Mouse (Mus musculus): ENCODE results near the gene Adam8. TPM values are rescaled to one million over a fixed set of nuclear protein-coding genes. Genes with fewer than 3 reads are reported as not detected.

The Adam8 gene
- total and polyA plus RNA-seq, 3 experiments, result 0.26 to 9.1 (median 0.73) TPM

- Histone ChIP-seq H3K27me3 (ENCODE audit: control insufficient read depth, insufficient read depth, low read length) (no peaks in the 10 kb centered on the region), H3K9ac (ENCODE audit: low read depth, low read length) (no peak overlapping the region), H3K27ac (no peak overlapping the region), H3K4me1 (ENCODE audit: control insufficient read depth, insufficient read depth, low read length) (peaks cover 3% of the 10 kb centered on the region), H3K36me3 (ENCODE audit: control insufficient read depth, insufficient read depth, low read length) (no peaks in the 10 kb centered on the region), H3K79me2 (replicated peaks; ENCODE audit: control insufficient read depth, insufficient read depth, low read length) (no peaks in the 10 kb centered on the region), H3K4me3 (no peak overlapping the region)
- 45% methylated on average over 5 of the region's 5 CpGs for WGBS
- no peak for DNase-seq
- no peak for TF ChIP-seq EP300 (IDR thresholded peaks at IDR 0.05; ENCODE audit: insufficient read depth, low read depth, low read length)
- no peak for TF ChIP-seq POLR2A (IDR thresholded peaks at IDR 0.05; ENCODE audit: insufficient read depth, low read depth, low read length)
- TF ChIP-seq CTCF (IDR thresholded peaks at IDR 0.05), result no peak
- intact Hi-C loops (cut with DNase I), result no loop called here
These were observed 16.9 kb downstream of the Adam8 start for GRCm38 (mm10) chr7:139975471-139975870.

- intact Hi-C loops (cut with DNase I), result no loop called here
- 56% methylated on average over 10 of the region's 10 CpGs for WGBS
- TF ChIP-seq EP300 (IDR thresholded peaks at IDR 0.05; ENCODE audit: insufficient read depth, low read depth, low read length) (0 out of 2 replicates have a peak, but pooled peaks have one; percentile 16), CTCF (IDR thresholded peaks at IDR 0.05) (no peak), POLR2A (IDR thresholded peaks at IDR 0.05; ENCODE audit: insufficient read depth, low read depth, low read length) (no peak)
- Histone ChIP-seq H3K4me1 (ENCODE audit: control insufficient read depth, insufficient read depth, low read length) (peaks cover 3% of the 10 kb centered on the region), H3K9ac (ENCODE audit: low read depth, low read length) (no peak overlapping the region), H3K36me3 (ENCODE audit: control insufficient read depth, insufficient read depth, low read length) (no peaks in the 10 kb centered on the region), H3K4me3 (no peak overlapping the region), H3K27ac (no peak overlapping the region), H3K27me3 (ENCODE audit: control insufficient read depth, insufficient read depth, low read length) (no peaks in the 10 kb centered on the region), H3K79me2 (replicated peaks; ENCODE audit: control insufficient read depth, insufficient read depth, low read length) (no peaks in the 10 kb centered on the region)
- DNase-seq, result peak in 1 of 2 experiments; percentile 25
These were observed 18.1 kb downstream of the Adam8 start for GRCm38 (mm10) chr7:139974307-139974706.

DNA sequence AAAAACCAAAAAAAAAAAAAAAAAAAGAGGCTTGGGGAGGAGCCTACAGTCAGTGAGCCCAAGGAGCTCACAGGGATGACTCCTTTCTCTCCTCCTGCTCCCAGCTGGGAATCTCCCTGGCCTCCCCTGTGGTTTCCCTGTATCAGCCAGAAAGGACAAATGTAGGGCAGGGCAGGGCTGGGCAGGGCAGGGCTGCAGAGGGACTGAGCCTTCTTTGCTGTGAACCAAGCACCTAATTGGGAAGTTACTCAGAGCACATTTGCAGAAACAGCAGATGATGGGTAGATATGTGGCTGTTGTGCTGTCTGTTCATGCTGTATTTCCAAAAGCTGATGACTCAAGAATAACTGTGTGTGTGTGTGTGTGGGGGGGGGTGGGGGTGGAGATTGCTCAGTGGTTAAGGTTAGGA lies 19.4 kb downstream of the Adam8 start:
- H3K4me1 ChIP-seq (ENCODE audit: control insufficient read depth, insufficient read depth, low read length), result no peaks in the 10 kb centered on the region
- no peak for TF ChIP-seq POLR2A (IDR thresholded peaks at IDR 0.05; ENCODE audit: insufficient read depth, low read depth, low read length)
- TF ChIP-seq CTCF (IDR thresholded peaks at IDR 0.05), result no peak
- H3K4me3 ChIP-seq, result no peak overlapping the region
- no peaks in the 10 kb centered on the region for H3K79me2 ChIP-seq (replicated peaks; ENCODE audit: control insufficient read depth, insufficient read depth, low read length)
- no peaks in the 10 kb centered on the region for H3K27me3 ChIP-seq (ENCODE audit: control insufficient read depth, insufficient read depth, low read length)
- H3K36me3 ChIP-seq (ENCODE audit: control insufficient read depth, insufficient read depth, low read length), result no peaks in the 10 kb centered on the region
- H3K27ac ChIP-seq, result no peak overlapping the region
- no peak overlapping the region for H3K9ac ChIP-seq (ENCODE audit: low read depth, low read length)
- intact Hi-C loops (cut with DNase I), result no loop called here
- no peak for DNase-seq

DNA sequence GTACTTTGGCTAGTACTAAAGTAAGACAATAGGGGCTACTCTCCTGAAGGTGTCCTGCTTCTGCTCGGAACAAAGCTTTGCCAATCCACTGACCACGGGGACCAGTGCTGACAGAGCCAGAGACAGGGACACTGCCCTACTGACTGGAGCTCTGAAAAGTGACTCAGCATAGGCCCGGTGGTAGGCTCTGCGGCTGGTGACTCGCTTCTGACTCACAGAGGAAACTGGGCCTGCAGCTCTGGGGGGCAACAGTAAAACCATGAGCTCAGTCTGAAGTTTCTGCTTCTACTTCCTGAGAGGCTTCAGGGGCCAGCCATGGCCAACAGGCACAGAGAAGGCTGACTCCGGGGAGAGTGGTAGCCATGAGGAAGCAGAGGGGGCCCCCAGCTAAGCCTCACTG lies 20.9 kb downstream of the Adam8 start:
- intact Hi-C loops (cut with DNase I), result no loop called here
- 40% methylated on average over 6 of the region's 6 CpGs for WGBS
- no peak overlapping the region for H3K9ac ChIP-seq (ENCODE audit: low read depth, low read length)

DNA sequence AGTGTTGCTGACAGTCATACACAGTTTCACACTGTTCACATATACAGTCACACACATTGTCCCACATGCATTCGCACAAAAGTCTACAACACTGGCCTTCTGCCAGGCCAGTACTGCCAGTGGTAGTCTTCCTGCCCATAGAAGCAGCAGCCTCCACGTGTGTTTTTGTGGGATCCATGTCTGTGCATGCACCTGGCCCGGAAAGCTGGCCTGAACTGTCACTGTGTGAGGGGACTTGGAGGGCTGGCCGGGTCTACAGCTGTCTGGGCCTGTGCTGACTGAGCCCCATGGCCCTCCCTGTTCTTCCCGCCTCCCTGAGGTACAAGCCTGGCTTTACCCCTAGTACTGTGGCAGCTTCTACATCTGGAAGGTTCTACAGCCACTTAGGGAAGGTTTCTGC lies 21.4 kb downstream of the Adam8 start:
- no peak overlapping the region for H3K9ac ChIP-seq (ENCODE audit: low read depth, low read length)
- no peaks in the 10 kb centered on the region for H3K79me2 ChIP-seq (replicated peaks; ENCODE audit: control insufficient read depth, insufficient read depth, low read length)
- WGBS, result 67% methylated on average over 5 of the region's 5 CpGs
- intact Hi-C loops (cut with DNase I), result no loop called here
- no peak for TF ChIP-seq POLR2A (IDR thresholded peaks at IDR 0.05; ENCODE audit: insufficient read depth, low read depth, low read length)
- TF ChIP-seq CTCF (IDR thresholded peaks at IDR 0.05), result no peak
- TF ChIP-seq EP300 (IDR thresholded peaks at IDR 0.05; ENCODE audit: insufficient read depth, low read depth, low read length), result no peak
- H3K27ac ChIP-seq, result no peak overlapping the region
- H3K4me1 ChIP-seq (ENCODE audit: control insufficient read depth, insufficient read depth, low read length), result no peaks in the 10 kb centered on the region
- no peak for DNase-seq
- no peaks in the 10 kb centered on the region for H3K36me3 ChIP-seq (ENCODE audit: control insufficient read depth, insufficient read depth, low read length)
- H3K4me3 ChIP-seq, result no peak overlapping the region
- H3K27me3 ChIP-seq (ENCODE audit: control insufficient read depth, insufficient read depth, low read length), result no peaks in the 10 kb centered on the region

More for the DNA sequence above, 20.9 kb downstream of the Adam8 start:
- no peaks in the 10 kb centered on the region for H3K36me3 ChIP-seq (ENCODE audit: control insufficient read depth, insufficient read depth, low read length)
- no peak overlapping the region for H3K4me3 ChIP-seq
- H3K4me1 ChIP-seq (ENCODE audit: control insufficient read depth, insufficient read depth, low read length), result no peaks in the 10 kb centered on the region
- H3K79me2 ChIP-seq (replicated peaks; ENCODE audit: control insufficient read depth, insufficient read depth, low read length), result no peaks in the 10 kb centered on the region
- no peaks in the 10 kb centered on the region for H3K27me3 ChIP-seq (ENCODE audit: control insufficient read depth, insufficient read depth, low read length)
- H3K27ac ChIP-seq, result no peak overlapping the region
- peak in 1 of 2 experiments; percentile 22 for DNase-seq
- TF ChIP-seq CTCF (IDR thresholded peaks at IDR 0.05) (no peak), EP300 (IDR thresholded peaks at IDR 0.05; ENCODE audit: insufficient read depth, low read depth, low read length) (no peak), POLR2A (IDR thresholded peaks at IDR 0.05; ENCODE audit: insufficient read depth, low read depth, low read length) (no peak)

DNA sequence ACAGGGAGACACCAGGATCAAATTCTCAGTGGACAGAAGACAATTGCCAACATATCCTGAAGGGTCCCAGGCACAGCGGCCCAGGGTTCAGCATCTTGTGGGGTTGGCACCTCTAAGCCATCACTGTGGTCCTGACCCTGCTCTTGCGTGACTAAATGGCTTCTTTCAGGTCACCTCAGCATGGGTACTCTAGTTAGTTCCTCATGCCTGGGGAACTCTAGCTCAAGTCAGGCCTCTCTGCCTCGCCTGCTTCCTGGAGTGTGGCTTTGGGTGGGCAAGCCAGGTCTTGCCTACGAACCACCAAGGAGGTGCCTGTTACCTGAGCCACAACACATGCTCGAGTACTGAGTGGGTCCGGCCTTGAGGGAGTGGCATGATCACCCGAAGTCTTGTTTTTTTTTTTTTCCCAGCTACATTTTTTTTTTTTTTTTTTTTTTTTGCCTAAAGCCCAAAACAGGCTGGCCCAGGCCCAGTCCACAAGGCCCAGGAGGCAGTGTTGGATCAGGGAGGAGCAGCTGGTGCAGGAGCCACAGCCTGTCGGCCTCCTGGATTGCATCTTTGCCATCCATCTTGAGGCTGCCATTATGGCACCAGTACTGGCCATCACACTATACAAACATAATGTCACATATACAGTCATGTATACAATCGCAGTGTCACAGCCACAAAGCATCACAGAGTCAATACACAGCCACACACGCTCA lies 22.0 kb downstream of the Adam8 start:
- H3K27me3 ChIP-seq (ENCODE audit: control insufficient read depth, insufficient read depth, low read length), result no peaks in the 10 kb centered on the region
- WGBS, result 84% methylated on average over 10 of the region's 10 CpGs
- no peaks in the 10 kb centered on the region for H3K4me1 ChIP-seq (ENCODE audit: control insufficient read depth, insufficient read depth, low read length)
- no peak overlapping the region for H3K9ac ChIP-seq (ENCODE audit: low read depth, low read length)
- no peak for DNase-seq
- intact Hi-C loops (cut with DNase I), result no loop called here
- H3K36me3 ChIP-seq (ENCODE audit: control insufficient read depth, insufficient read depth, low read length), result no peaks in the 10 kb centered on the region
- no peak overlapping the region for H3K27ac ChIP-seq
- H3K79me2 ChIP-seq (replicated peaks; ENCODE audit: control insufficient read depth, insufficient read depth, low read length), result no peaks in the 10 kb centered on the region
- H3K4me3 ChIP-seq, result no peak overlapping the region
- TF ChIP-seq EP300 (IDR thresholded peaks at IDR 0.05; ENCODE audit: insufficient read depth, low read depth, low read length), result no peak
- TF ChIP-seq CTCF (IDR thresholded peaks at IDR 0.05), result no peak
- TF ChIP-seq POLR2A (IDR thresholded peaks at IDR 0.05; ENCODE audit: insufficient read depth, low read depth, low read length), result no peak
